Mouse (Mus musculus): ENCODE results near the gene Klhdc3.

The Klhdc3 gene

GRCm38 (mm10) chr17:46680760-46681373, at the start of gene Klhdc3:
Gene Klhdc3, minus strand, starts transcription at chr17:46680914.
- in situ Hi-C loops (cut with MboI), result no loop called here

- in situ Hi-C loops (cut with MboI), result no loop called here
These were observed 48.2 kb upstream of the Klhdc3 start, which contains the start of gene Gnmt for GRCm38 (mm10) chr17:46728904-46729318. Gene Gnmt, minus strand, starts transcription at chr17:46729168.

- in situ Hi-C loops (cut with MboI), result no loop called here
These were observed 47.8 kb upstream of the Klhdc3 start for GRCm38 (mm10) chr17:46728496-46728895.

GRCm38 (mm10) chr17:46728021-46728420, 47.3 kb upstream of the Klhdc3 start:
- in situ Hi-C loops (cut with MboI), result no loop called here

GRCm38 (mm10) chr17:46727271-46727670, 46.6 kb upstream of the Klhdc3 start:
- in situ Hi-C loops (cut with MboI), result no loop called here

- in situ Hi-C loops (cut with MboI), result no loop called here
These were observed 45.3 kb upstream of the Klhdc3 start for GRCm38 (mm10) chr17:46725731-46726645.

GRCm38 (mm10) chr17:46725273-46725672, 44.6 kb upstream of the Klhdc3 start:
- in situ Hi-C loops (cut with MboI), result no loop called here

GRCm38 (mm10) chr17:46724477-46725084, 43.9 kb upstream of the Klhdc3 start:
- in situ Hi-C loops (cut with MboI), result no loop called here

GRCm38 (mm10) chr17:46721077-46721476, 40.4 kb upstream of the Klhdc3 start:
- in situ Hi-C loops (cut with MboI), result no loop called here

GRCm38 (mm10) chr17:46714756-46715481, 34.2 kb upstream of the Klhdc3 start:
- in situ Hi-C loops (cut with MboI), result no loop called here

GRCm38 (mm10) chr17:46713849-46714248, 33.1 kb upstream of the Klhdc3 start:
- in situ Hi-C loops (cut with MboI), result no loop called here

- in situ Hi-C loops (cut with MboI), result no loop called here
These were observed 31.7 kb upstream of the Klhdc3 start for GRCm38 (mm10) chr17:46712442-46712841.

- in situ Hi-C loops (cut with MboI), result no loop called here
These were observed 31.0 kb upstream of the Klhdc3 start for GRCm38 (mm10) chr17:46711612-46712271.

- in situ Hi-C loops (cut with MboI), result no loop called here
These were observed 30.4 kb upstream of the Klhdc3 start, which contains the start of gene Pex6 for GRCm38 (mm10) chr17:46710959-46711597. Gene Pex6, plus strand, starts transcription at chr17:46711463.

GRCm38 (mm10) chr17:46706375-46707089, 25.8 kb upstream of the Klhdc3 start:
- in situ Hi-C loops (cut with MboI), result no loop called here

- in situ Hi-C loops (cut with MboI), result no loop called here
These were observed 24.4 kb upstream of the Klhdc3 start, which contains the start of gene Ppp2r5d for GRCm38 (mm10) chr17:46704887-46705835. Gene Ppp2r5d, minus strand, starts transcription at chr17:46705111.

- in situ Hi-C loops (cut with MboI), result no loop called here
These were observed 23.5 kb upstream of the Klhdc3 start for GRCm38 (mm10) chr17:46703971-46704886.

GRCm38 (mm10) chr17:46702506-46702905, 21.8 kb upstream of the Klhdc3 start:
- in situ Hi-C loops (cut with MboI), result no loop called here
